Mouse (Mus musculus) bone marrow macrophage, adult 2 months (primary cell): ENCODE data around the gene Ssr4.

Experiments used
- CTCF ChIP-seq: IDR thresholded peaks from 2 replicates; pipeline ENCODE4 v1.5.1; 2012; ENCODE audit warnings: low read depth, mild to moderate bottlenecking, low read length, moderate library complexity
- POLR2A ChIP-seq: IDR thresholded peaks from 2 replicates; pipeline ENCODE4 v1.6.1; 2012; ENCODE audit warnings: mild to moderate bottlenecking, low read depth, low read length, borderline replicate concordance

GRCm38 (mm10) chrX:73748977-73749376 is 37.9 kb upstream of the Ssr4 start:
- TF ChIP-seq CTCF (no peak), POLR2A (no peak)
